Mouse (Mus musculus) brain, embryonic 14.5 days (tissue): Measurements from ENCODE around the gene Phox2b. TPM values are rescaled to one million over a fixed set of nuclear protein-coding genes. Genes with fewer than 3 reads are reported as not detected.

Experiments used
- DNase-seq: peaks from one replicate; pipeline ENCODE4 v3.0.0-alpha.2; 2011; ENCODE audit warnings: low read depth
- CTCF ChIP-seq: fragments of 200-500 bp; IDR thresholded peaks from 2 replicates; pipeline ENCODE4 v1.5.1; 2012; ENCODE audit warnings: inconsistent platforms, mild to moderate bottlenecking, moderate library complexity, borderline replicate concordance; ENCODE audit not compliant: insufficient read depth, insufficient read length; ENCODE audit errors: extremely low read depth
- POLR2A ChIP-seq: fragments of 200-500 bp; IDR thresholded peaks from 2 replicates; pipeline ENCODE4 v1.6.1; 2012; ENCODE audit warnings: mild to moderate bottlenecking, inconsistent platforms, borderline replicate concordance; ENCODE audit not compliant: poor library complexity, insufficient read depth, insufficient read length, severe bottlenecking; ENCODE audit errors: extremely low read depth
- polyA plus RNA-seq: library from polyadenylated mRNA; depleted of rRNA; stranded (reverse); fragments of >200 nt; gene quantifications from 2 replicates; pipeline ENCODE4 v1.2.3, GENCODE M21; 2012

Phox2b gene
- polyA plus RNA-seq, 1 experiment: 16.8 TPM

- peak; percentile 49 for DNase-seq
- TF ChIP-seq POLR2A (no peak), CTCF (no peak)
Observed at GRCm38 (mm10) chr5:67100564-67101394, 1.7 kb upstream of the Phox2b start.

GRCm38 (mm10) chr5:67099393-67100271 lies 531 bp upstream of the Phox2b start:
- DNase-seq: peak; percentile 75
- TF ChIP-seq CTCF (no peak), POLR2A (no peak)

- peak; percentile 49 for DNase-seq
- TF ChIP-seq CTCF (no peak), POLR2A (no peak)
Observed at GRCm38 (mm10) chr5:67098051-67098732, 909 bp downstream of the Phox2b start.

GRCm38 (mm10) chr5:67097106-67098050 lies 1.7 kb downstream of the Phox2b start:
- peak; percentile 58 for DNase-seq

GRCm38 (mm10) chr5:67096378-67096771 lies 2.7 kb downstream of the Phox2b start:
- DNase-seq: peak; percentile 50

More at GRCm38 (mm10) chr5:67097106-67098050, 1.7 kb downstream of the Phox2b start:
- no peak for TF ChIP-seq CTCF
- TF ChIP-seq POLR2A: no peak

GRCm38 (mm10) chr5:67095651-67096377 lies 3.3 kb downstream of the Phox2b start:
- DNase-seq: peak; percentile 41
- TF ChIP-seq POLR2A (no peak), CTCF (no peak)

More at GRCm38 (mm10) chr5:67096378-67096771, 2.7 kb downstream of the Phox2b start:
- no peak for TF ChIP-seq POLR2A
- no peak for TF ChIP-seq CTCF

GRCm38 (mm10) chr5:67095153-67095552 lies 3.9 kb downstream of the Phox2b start:
- TF ChIP-seq POLR2A: no peak
- TF ChIP-seq CTCF: no peak
- DNase-seq: peak; percentile 41

- TF ChIP-seq CTCF (no peak), POLR2A (no peak)
- no peak for DNase-seq
Observed at GRCm38 (mm10) chr5:67093991-67094390, 5.1 kb downstream of the Phox2b start.

GRCm38 (mm10) chr5:67091766-67092165 lies 7.3 kb downstream of the Phox2b start:
- TF ChIP-seq CTCF (no peak), POLR2A (no peak)
- peak; percentile 86 for DNase-seq
